Mouse (Mus musculus) frontal cortex, postnatal 25 days (tissue): ENCODE results near the gene Exosc3.
A peak's percentile ranks its signal among the peaks of the same experiment; 100 is the strongest.

Experiments used
- DNase-seq, 2 experiments: peaks; one replicate each; pipeline ENCODE4 v3.0.0; 2022; ENCODE audit warnings: low spot score in 2 of 2

Exosc3 gene

GRCm38 (mm10) chr4:45279981-45280548, 62.5 kb downstream of the Exosc3 start:
- DNase-seq: peak in 1 of 2 experiments; percentile 30

DNA sequence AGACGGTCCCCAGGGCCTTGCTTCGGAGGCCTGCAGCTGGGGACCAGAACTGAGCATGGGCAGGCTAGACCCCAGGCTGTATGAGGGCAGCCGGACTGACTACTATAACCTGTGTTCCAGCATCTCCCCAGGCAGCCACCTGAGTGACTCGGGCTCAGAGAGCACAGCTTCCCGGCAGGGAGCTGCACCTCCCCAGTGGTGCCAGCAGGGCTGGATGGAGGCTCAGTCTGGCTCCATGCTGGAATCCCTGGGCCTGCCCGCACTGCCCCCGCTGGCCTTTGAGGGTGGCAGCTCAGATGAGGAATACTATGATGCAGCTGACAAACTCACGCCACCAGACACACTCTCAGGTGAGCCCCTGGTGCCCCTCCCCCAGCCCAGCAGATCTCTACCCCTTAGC, 63.2 kb downstream of the Exosc3 start:
- DNase-seq: no peak

DNA sequence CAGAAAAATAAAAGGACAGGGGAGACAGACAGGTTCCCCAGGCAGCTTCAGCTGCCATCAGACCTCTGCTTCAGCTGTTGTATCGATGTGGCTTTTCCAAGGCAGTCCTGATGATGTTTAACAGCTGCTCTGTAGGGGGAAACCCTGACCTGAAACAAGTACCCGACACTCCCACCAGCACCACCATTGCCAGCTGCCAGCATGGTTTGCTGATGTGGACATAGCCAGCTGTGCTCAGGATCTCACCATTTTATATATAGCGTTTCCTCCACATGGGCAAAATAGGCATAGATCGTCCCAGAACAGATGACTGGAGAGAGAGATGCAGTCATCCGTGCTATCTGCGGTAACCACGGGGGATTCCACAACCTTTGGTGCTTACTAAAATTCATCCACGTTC, 66.8 kb downstream of the Exosc3 start:
- DNase-seq: no peak

DNA sequence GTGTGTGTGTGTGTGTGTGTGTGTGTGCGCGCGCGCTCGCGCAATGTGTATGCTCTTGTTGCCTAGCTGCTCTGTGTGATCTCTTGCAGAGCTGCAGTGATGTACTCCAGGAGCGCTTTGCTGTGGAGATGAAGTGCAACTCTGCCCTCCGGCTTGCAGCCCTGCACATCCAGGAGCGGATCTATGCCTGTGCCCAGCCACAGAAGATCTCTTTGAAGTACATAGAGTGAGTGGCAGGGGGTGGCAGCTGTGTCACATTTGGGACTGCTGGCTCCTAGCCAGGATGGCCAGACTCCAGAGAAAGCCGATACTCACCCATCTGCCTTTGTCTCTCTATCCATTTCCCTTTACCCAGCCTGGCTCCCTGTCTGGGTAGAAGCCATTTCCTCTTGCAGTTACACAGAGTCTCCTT, 71.5 kb downstream of the Exosc3 start:
- no peak for DNase-seq

DNA sequence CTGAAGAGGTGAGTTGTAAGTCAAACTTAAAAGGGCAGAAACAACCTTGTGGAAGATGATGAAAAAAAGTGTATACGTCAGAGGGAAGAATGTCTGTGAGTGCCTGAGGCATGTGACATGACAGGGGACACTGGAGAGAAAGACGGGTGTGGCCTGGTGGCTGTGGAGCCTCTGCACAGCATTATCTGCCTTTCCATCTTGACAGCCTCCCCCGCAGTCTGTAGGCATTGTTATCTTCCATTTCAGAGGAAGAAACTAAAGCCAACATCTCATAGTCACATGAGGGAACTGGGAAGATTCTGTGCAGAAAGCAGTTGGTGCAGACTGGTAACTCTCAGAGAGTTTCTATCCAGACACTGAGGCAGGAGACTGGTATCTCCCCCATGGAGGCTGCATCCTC, 74.6 kb downstream of the Exosc3 start:
- DNase-seq: no peak
